Mouse (Mus musculus) adrenal gland, adult 18-20 months (tissue): ENCODE data around the gene Vmn1r142. TPM values are rescaled to one million over a fixed set of nuclear protein-coding genes. Genes with fewer than 3 reads are reported as not detected.
"Not testable (repeated sequence)": the region's sequence is repeated elsewhere in the genome, so short reads cannot be mapped to it uniquely, and the experiment has no call there.

ENCODE experiments used
- DNase-seq, 2 experiments: peaks; one replicate each; pipeline ENCODE4 v3.0.0; 2021 to 2022; ENCODE audit warnings: low spot score in 2 of 2
- long read RNA-seq, 2 experiments: library from polyadenylated mRNA; stranded (forward); transcript quantifications; one replicate each; pipeline ENCODE4 v2.0.0; 2021
- total RNA-seq, 2 experiments: library from RNA; stranded (reverse); gene quantifications; 1 replicate in 1 of 2; 2 replicates in 1 of 2; pipeline ENCODE4 v1.2.3; 2021

Gene Vmn1r142
- total RNA-seq = not detected
- long read RNA-seq, experiment 1 = 0 reads
- long read RNA-seq, experiment 2 = 0 reads

DNA sequence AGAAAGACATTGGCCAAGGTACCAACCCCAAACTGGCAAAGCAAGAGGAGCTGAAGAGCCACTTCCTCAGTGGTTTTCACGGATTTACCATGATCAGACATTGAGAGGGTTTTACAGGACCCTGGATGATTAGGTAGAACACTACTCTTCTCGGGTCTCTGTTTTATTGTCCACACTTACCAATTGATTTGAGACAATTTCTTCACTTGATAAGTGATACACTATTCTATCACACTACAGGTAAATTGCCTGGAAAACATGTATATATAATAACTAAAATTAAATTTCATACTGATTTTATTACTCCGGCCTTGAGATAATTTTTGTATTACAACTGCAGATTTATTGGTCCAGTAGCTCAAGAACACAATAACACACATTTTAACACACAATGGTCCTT, at the start of gene Vmn1r142:
TSS of gene Vmn1r142 (minus strand) at position 101 of the 400 bp plus-strand sequence.
- not testable (repeated sequence) for DNase-seq

DNA sequence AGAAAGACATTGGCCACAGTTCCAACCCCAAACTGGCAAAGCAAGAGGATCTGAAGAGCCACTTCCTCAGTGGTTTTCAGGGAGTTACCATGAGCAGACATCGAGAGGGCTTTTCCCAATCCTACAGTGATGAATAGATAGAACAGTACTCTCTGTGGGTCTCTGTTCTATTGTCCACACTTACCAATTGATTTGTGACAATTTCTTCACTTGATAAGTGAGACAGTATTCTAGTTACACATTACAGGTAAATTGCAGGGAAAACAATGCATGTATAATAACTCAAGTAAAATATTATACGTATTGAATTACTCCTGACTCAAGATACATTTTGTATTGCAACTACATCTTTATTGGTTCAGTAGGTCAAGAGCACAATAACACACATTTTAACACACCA, 37.3 kb upstream of the Vmn1r142 start, which contains the start of gene Gm8653:
TSS of gene Gm8653 (minus strand) at position 101 of the 400 bp plus-strand sequence.
- DNase-seq = not testable (repeated sequence)

DNA sequence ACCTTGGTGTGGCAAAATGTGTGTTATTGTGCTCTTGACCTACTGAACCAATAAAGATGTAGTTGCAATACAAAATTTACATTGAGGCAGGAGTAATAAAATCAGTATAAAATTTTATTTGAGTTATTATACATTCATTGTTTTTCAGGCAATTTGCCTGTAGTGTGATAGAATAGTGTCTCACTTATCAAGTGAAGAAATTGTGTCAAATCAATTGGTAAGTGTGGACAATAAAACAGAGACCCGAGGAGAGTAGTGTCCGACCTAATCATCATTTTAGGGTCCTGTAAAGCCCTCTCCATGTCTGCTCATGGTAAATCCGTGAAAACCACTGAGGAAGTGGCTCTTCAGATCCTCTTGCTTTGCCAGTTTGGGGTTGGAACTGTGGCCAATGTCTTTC, 25.2 kb upstream of the Vmn1r142 start, which contains the start of gene Vmn1r143:
TSS of gene Vmn1r143 (plus strand) at position 301 of the 400 bp plus-strand sequence.
- DNase-seq = not testable (repeated sequence)

DNA sequence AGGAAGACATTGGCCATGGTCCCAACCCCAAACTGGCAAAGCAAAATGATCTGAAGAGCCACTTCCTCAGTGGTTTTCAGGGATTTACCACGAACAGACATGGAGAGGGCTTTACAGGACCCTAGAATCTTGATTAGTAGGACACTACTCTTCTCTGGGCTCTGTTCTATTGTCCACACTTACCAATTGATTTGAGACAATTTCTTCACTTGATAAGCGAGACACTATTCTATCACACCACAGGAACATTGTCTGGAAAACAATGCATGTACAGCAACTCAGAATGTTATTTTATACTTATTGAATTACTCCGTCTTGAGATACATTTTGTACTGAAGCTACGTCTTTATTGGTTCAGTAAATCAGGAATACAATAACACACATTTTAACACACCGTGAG, 29.2 kb downstream of the Vmn1r142 start, which contains the start of gene Gm10666:
TSS of gene Gm10666 (minus strand) at position 101 of the 400 bp plus-strand sequence.
- DNase-seq = not testable (repeated sequence)

DNA sequence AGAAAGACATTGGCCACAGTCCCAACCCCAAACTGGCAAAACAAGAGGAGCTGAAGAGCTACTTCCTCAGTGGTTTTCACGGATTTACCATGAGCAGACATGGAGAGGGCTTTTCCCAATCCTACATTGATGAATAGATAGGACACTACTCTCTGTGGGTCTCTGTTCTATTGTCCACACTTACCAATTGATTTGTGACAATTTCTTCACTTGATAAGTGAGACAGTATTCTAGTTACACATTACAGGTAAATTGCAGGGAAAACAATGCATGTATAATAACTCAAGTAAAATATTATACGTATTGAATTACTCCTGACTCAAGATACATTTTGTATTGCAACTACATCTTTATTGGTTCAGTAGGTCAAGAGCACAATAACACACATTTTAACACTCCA, 45.7 kb downstream of the Vmn1r142 start, which contains the start of gene Gm16451:
TSS of gene Gm16451 (minus strand) at position 101 of the 400 bp plus-strand sequence.
- DNase-seq = not testable (repeated sequence)

Other genes starting within 250 kb of the Vmn1r142 start
- gene Gm5891, start 242.7 kb downstream of the Vmn1r142 start, total RNA-seq = not detected
- gene Vmn1r137, start 169.4 kb downstream of the Vmn1r142 start, total RNA-seq = not detected
- not detected for gene Vmn1r138, start 135.1 kb downstream of the Vmn1r142 start, total RNA-seq
- gene Gm6176, start 107.7 kb downstream of the Vmn1r142 start, total RNA-seq = not detected
- gene Vmn1r139, start 95.0 kb downstream of the Vmn1r142 start, total RNA-seq = not detected
- gene Gm16451, start 45.8 kb downstream of the Vmn1r142 start, total RNA-seq = not detected
- not detected for gene Gm10666, start 29.3 kb downstream of the Vmn1r142 start, total RNA-seq
- not detected for gene Vmn1r143, start 25.3 kb upstream of the Vmn1r142 start, total RNA-seq
- gene Gm8653, start 37.2 kb upstream of the Vmn1r142 start, total RNA-seq = not detected
- not detected for gene Gm8453, start 65.4 kb upstream of the Vmn1r142 start, total RNA-seq
- gene Gm4187, start 165.7 kb upstream of the Vmn1r142 start, total RNA-seq = not detected
- gene Gm8660, start 207.0 kb upstream of the Vmn1r142 start, total RNA-seq = not detected
- not detected for gene Vmn1r148, start 249.5 kb upstream of the Vmn1r142 start, total RNA-seq